Mouse (Mus musculus) cerebellum, adult 2 months (tissue): ENCODE data around the gene Gabarapl2.

Experiments
- CTCF ChIP-seq: fragments of 200-500 bp; IDR thresholded peaks from 2 replicates; pipeline ENCODE4 v1.5.1; 2011; ENCODE audit warnings: low read depth, mild to moderate bottlenecking, control low read depth, low read length, moderate library complexity, borderline replicate concordance; ENCODE audit not compliant: insufficient read depth
- POLR2A ChIP-seq: fragments of 200-500 bp; IDR thresholded peaks from 2 replicates; pipeline ENCODE4 v1.6.1; 2011; ENCODE audit warnings: low read length, control low read depth, borderline replicate concordance; ENCODE audit not compliant: insufficient read depth

GRCm38 (mm10) chr8:111992703-111993039 is 52.2 kb downstream of the Gabarapl2 start:
- TF ChIP-seq POLR2A (no peak), CTCF (no peak)
